Mouse (Mus musculus) embryo, embryonic 11.5 days (tissue): ENCODE data around the gene Zfp874a.
"Not testable (repeated sequence)": the region's sequence is repeated elsewhere in the genome, so short reads cannot be mapped to it uniquely, and the experiment has no call there.

ENCODE experiments used
- DNase-seq: peaks from one replicate; pipeline ENCODE4 v3.0.0-alpha.2; 2012; ENCODE audit warnings: low read depth, low spot score

Zfp874a gene

GRCm38 (mm10) chr13:67376255-67376654 is 75.2 kb downstream of the Zfp874a start:
- DNase-seq: not testable (repeated sequence)

GRCm38 (mm10) chr13:67375050-67375911 is 76.1 kb downstream of the Zfp874a start, which contains the start of the genes Gm28041 and Zfp456:
Gene Gm28041 (minus strand): TSS chr13:67375733.
Gene Zfp456 (minus strand): TSS chr13:67375810.
- DNase-seq: peak; percentile 43
